Mouse (Mus musculus): ENCODE measurements at regions not wholly inside any gene's neighbourhood (a gene's known extent, or its start where the extent isn't known, plus 50 kb on each side); places are given as distances from the start of the nearest gene placed in this dataset.
"Not testable (repeated sequence)": the region's sequence is repeated elsewhere in the genome, so short reads cannot be mapped to it uniquely, and the experiment has no call there.

DNA sequence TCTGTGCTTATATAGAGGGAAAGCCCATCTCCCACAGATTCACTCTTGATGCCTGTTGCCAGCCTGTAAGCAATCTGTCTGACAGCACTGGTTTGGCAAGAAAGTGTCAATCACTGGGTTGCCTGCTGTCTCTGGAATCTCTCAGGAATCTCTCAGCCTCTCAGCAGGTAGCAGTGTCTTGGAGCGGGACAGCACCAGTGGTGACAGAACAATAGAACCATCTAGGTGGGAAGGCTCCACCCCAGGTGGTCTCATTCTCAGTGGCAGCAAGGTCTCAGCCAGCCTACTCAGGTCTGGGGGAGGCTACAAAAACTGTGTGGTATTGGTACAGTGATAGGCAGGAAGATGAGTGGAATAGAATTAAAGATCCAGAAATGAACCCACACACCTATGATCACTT is 76.1 kb upstream of the Egfr start:
- not testable (repeated sequence) for TF ChIP-seq POLR2A (IDR thresholded peaks at IDR 0.05; ENCODE audit: insufficient read length, low read depth); E2F4 (IDR thresholded peaks at IDR 0.05; ENCODE audit: insufficient read depth); MYOG (IDR thresholded peaks at IDR 0.05; ENCODE audit: control insufficient read depth in 1 of 3, insufficient read depth in 1 of 3, insufficient read length in 2 of 3, low read depth in 2 of 3); POLR2AphosphoS2 (IDR thresholded peaks at IDR 0.05; ENCODE audit: insufficient read length, low read depth)

Measured in myocyte (in vitro differentiated cells).